Mouse (Mus musculus): ENCODE measurements around the gene P2ry12. TPM values are rescaled to one million over a fixed set of nuclear protein-coding genes. Genes with fewer than 3 reads are reported as not detected.

Gene P2ry12
- polyA plus RNA-seq, 1 experiment from 2014 or later, result 0.96 TPM

DNA sequence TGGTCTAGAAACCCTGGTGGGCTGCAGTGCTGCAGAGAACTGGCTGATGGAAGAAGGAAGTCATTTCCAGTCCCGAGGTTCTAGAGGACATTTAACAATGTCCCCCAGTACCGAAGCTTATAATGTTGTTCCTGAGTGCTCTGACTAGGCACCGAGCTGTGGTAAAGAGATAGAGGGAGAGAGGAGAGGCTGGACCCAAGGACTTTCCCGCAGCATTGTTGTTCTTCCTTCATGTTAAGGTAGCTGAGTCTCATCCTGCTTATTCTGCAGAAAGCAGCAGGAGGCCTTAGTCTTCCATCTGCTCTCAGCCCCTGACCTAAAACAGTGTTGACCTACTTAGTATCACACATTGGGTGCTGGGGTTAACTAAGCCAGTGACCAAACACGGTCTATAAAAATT lies 85.8 kb downstream of the P2ry12 start:
- H3K9me3 ChIP-seq (ENCODE audit: control insufficient read depth, low read length), result no peaks in the 10 kb centered on the region
- 62% methylated on average over 5 of the region's 5 CpGs for WGBS
- peaks cover 5 to 9% of the 10 kb centered on the region in 2 experiments for H3K4me1 ChIP-seq (ENCODE audit: control insufficient read depth in 2 of 2, insufficient read depth in 2 of 2, low read length in 2 of 2)
- H3K36me3 ChIP-seq (ENCODE audit: control insufficient read depth, insufficient read depth, low read length), result no peaks in the 10 kb centered on the region
- H3K4me2 ChIP-seq (ENCODE audit: low read length), result no peak overlapping the region
- H3K27me3 ChIP-seq (ENCODE audit: control insufficient read depth, insufficient read depth, low read length), result no peaks in the 10 kb centered on the region
- no peak overlapping the region for H3K9ac ChIP-seq (ENCODE audit: low read length)
- no peak overlapping the region for H3K27ac ChIP-seq (replicated peaks in 1 of 2; ENCODE audit: control insufficient read depth in 1 of 2, insufficient read depth in 1 of 2, low read depth in 2 of 2, low read length in 2 of 2)
- ATAC-seq (ENCODE audit: insufficient number of reproducible peaks, insufficient read depth, low FRiP score, low read depth), result no peak
- no peak overlapping the region for H3K4me3 ChIP-seq (ENCODE audit: control insufficient read depth in 1 of 2, insufficient read depth in 1 of 2, low read depth in 1 of 2, low read length in 2 of 2)

DNA sequence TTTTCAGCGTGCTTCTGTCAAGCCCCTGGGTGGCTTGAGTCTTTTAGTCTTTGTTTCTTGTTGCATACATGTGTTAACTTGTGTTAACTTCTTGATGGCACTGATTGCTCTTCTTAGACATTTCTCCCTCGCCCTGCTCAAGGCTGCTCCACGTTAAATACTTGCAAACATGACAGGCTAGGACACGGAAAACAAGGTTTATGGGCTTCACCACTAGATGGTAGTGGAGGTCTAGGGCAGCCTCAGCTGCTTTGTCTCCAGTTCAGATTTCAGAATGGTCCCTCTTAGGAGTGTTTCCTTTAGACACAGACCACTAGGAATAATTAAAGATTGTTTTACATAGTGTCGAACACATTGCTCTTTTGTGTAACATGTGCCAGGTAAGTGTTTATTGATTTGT lies 87.4 kb downstream of the P2ry12 start:
- Histone ChIP-seq H3K36me3 (ENCODE audit: control insufficient read depth, insufficient read depth, low read length) (no peaks in the 10 kb centered on the region), H3K4me2 (ENCODE audit: low read length) (no peak overlapping the region), H3K27me3 (ENCODE audit: control insufficient read depth, insufficient read depth, low read length) (no peaks in the 10 kb centered on the region), H3K9ac (ENCODE audit: low read length) (no peak overlapping the region), H3K9me3 (ENCODE audit: control insufficient read depth, low read length) (no peaks in the 10 kb centered on the region), H3K4me1 (ENCODE audit: control insufficient read depth in 2 of 2, insufficient read depth in 2 of 2, low read length in 2 of 2) (peaks cover 3 to 15% of the 10 kb centered on the region in 2 experiments), H3K4me3 (ENCODE audit: control insufficient read depth in 1 of 2, insufficient read depth in 1 of 2, low read depth in 1 of 2, low read length in 2 of 2) (no peak overlapping the region), H3K27ac (replicated peaks in 1 of 2; ENCODE audit: control insufficient read depth in 1 of 2, insufficient read depth in 1 of 2, low read depth in 2 of 2, low read length in 2 of 2) (no peak overlapping the region)
- WGBS, result 33% methylated on average over 5 of the region's 5 CpGs
- no peak for ATAC-seq (ENCODE audit: insufficient number of reproducible peaks, insufficient read depth, low FRiP score, low read depth)

DNA sequence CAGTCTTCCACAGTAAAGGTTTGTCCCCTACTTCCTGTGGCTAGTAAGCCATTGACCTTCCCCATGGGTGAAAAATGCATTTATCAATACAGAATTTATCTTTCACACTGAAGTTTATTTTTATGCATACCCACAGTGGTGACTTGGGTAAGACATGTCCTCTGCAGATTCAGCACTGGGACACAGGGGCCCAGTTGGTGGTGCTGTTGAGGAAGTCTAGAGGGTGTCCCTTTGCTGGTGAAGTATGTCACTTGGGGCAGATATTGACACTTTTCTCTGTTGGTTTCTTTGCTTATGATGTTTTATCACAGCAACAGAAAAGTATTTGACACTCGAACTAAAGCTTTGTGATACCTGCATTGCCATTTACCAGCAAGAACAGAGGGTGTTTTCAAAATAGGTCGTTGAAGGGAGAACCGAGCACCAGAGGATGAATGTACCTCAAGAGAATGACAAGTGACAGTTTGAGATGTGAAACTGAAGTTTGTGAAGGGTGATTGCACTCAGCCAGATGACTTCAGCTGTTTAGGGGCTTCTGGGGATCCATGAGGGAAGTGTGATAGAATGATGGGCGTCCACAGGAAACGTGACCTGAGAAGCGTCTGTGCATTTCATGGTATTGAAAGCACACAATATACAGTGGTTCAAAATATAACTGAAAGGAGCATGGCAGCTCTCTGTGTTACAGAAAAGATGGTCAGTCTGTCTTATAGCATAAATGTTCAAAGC lies 88.1 kb downstream of the P2ry12 start:
- no peaks in the 10 kb centered on the region for H3K9me3 ChIP-seq (ENCODE audit: control insufficient read depth, low read length)

DNA sequence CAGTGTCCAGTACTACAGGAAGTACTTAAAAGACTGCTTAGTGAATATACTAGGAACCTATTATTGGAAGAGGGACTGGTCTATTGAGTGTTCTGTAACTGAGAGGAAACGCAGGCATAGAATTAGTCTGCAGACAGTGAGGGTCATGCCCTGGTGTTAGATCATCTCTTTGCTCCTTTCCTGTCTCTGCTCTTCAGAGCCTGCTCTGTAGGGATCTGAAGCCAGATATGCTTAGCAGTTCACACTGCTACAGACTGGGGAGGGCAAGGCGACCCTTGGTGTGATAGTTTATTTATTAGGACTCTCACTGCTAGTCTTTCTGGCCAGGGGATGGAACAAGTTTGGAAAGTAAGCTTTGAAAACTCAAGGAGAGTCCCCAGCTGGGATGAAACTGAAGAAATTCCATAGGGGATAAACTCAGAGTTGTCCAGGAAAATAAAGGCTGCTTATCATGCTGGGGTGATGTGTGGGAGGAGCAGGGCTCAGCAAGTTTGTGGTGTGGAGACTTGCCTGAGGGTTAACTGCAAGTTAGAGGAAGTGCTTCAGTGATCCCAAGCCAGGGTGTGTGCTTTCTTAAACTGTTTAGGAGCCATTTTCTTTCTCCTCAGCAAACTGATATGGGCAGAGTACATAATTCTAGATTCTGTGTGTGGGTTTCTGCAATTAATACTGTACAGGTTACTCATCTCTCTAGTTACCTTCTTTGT lies 92.6 kb downstream of the P2ry12 start:
- Histone ChIP-seq H3K9ac (ENCODE audit: low read length) (no peak overlapping the region), H3K4me3 (ENCODE audit: control insufficient read depth in 1 of 2, insufficient read depth in 1 of 2, low read depth in 1 of 2, low read length in 2 of 2) (no peak overlapping the region), H3K27me3 (ENCODE audit: control insufficient read depth, insufficient read depth, low read length) (no peaks in the 10 kb centered on the region), H3K4me1 (ENCODE audit: control insufficient read depth in 2 of 2, insufficient read depth in 2 of 2, low read length in 2 of 2) (peaks cover 4 to 13% of the 10 kb centered on the region in 2 experiments; a peak in 3 of 4 replicates), H3K36me3 (ENCODE audit: control insufficient read depth, insufficient read depth, low read length) (no peaks in the 10 kb centered on the region), H3K9me3 (ENCODE audit: control insufficient read depth, low read length) (no peaks in the 10 kb centered on the region), H3K4me2 (ENCODE audit: low read length) (no peak overlapping the region), H3K27ac (replicated peaks in 1 of 2; ENCODE audit: control insufficient read depth in 1 of 2, insufficient read depth in 1 of 2, low read depth in 2 of 2, low read length in 2 of 2) (no peak overlapping the region)
- ATAC-seq (ENCODE audit: insufficient number of reproducible peaks, insufficient read depth, low FRiP score, low read depth), result no peak
- WGBS, result 22% methylated on average over 2 of the region's 2 CpGs

More for the DNA sequence above, 88.1 kb downstream of the P2ry12 start:
- Histone ChIP-seq H3K36me3 (ENCODE audit: control insufficient read depth, insufficient read depth, low read length) (no peaks in the 10 kb centered on the region), H3K27ac (replicated peaks in 1 of 2; ENCODE audit: control insufficient read depth in 1 of 2, insufficient read depth in 1 of 2, low read depth in 2 of 2, low read length in 2 of 2) (no peak overlapping the region), H3K4me1 (ENCODE audit: control insufficient read depth in 2 of 2, insufficient read depth in 2 of 2, low read length in 2 of 2) (peaks cover 7 to 21% of the 10 kb centered on the region in 2 experiments), H3K9ac (ENCODE audit: low read length) (no peak overlapping the region), H3K4me2 (ENCODE audit: low read length) (no peak overlapping the region), H3K4me3 (ENCODE audit: control insufficient read depth in 1 of 2, insufficient read depth in 1 of 2, low read depth in 1 of 2, low read length in 2 of 2) (no peak overlapping the region), H3K27me3 (ENCODE audit: control insufficient read depth, insufficient read depth, low read length) (no peaks in the 10 kb centered on the region)
- 71% methylated on average over 6 of the region's 6 CpGs for WGBS
- ATAC-seq (ENCODE audit: insufficient number of reproducible peaks, insufficient read depth, low FRiP score, low read depth), result no peak

DNA sequence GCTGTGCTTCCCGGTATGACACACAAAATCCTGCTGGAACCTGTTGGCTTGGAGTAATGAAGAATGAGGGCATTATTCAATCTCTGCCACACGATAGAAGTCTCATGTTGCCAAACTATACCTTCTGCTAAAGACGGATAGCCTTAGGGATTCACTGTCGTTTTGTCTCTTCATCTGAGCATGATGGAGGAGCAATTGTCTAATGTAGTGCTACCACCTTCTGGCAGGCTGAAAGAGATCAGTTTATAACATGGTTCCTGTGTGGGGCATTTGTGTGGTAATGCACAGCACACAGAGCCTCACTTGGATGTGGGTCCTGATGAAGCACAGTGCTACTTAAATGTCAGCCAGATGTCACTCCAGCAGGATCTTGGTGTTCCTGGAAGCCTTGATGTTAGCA lies 93.5 kb downstream of the P2ry12 start:
- WGBS, result 81% methylated on average over 4 of the region's 4 CpGs
- ATAC-seq (ENCODE audit: insufficient number of reproducible peaks, insufficient read depth, low FRiP score, low read depth), result no peak

DNA sequence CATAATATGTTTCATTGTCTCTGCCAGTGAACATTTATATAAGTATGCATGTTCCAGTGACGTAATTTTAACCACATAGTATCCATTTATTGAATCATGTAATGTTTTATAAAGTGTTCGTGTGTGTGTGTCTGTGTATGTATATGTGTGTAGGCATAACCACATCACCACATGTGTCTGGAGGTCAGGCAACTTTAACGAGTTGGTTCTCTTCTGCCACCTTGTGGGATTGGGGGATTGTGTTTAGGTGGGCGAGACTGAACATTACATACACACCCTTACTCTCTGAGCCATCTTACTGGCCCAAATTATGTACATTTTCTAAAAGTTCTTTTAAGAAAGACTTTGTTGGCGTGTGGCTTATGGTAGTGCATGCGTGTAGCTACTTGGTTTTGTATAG lies 94.2 kb downstream of the P2ry12 start:
- no peak overlapping the region for H3K27ac ChIP-seq (replicated peaks in 1 of 2; ENCODE audit: control insufficient read depth in 1 of 2, insufficient read depth in 1 of 2, low read depth in 2 of 2, low read length in 2 of 2)
- no peaks in the 10 kb centered on the region for H3K9me3 ChIP-seq (ENCODE audit: control insufficient read depth, low read length)
- H3K4me3 ChIP-seq (ENCODE audit: control insufficient read depth in 1 of 2, insufficient read depth in 1 of 2, low read depth in 1 of 2, low read length in 2 of 2), result no peak overlapping the region
- ATAC-seq (ENCODE audit: insufficient number of reproducible peaks, insufficient read depth, low FRiP score, low read depth), result no peak
- WGBS, result 86% methylated on average over 6 of the region's 6 CpGs
- no peak overlapping the region for H3K4me2 ChIP-seq (ENCODE audit: low read length)
- no peak overlapping the region for H3K9ac ChIP-seq (ENCODE audit: low read length)
- H3K27me3 ChIP-seq (ENCODE audit: control insufficient read depth, insufficient read depth, low read length), result no peaks in the 10 kb centered on the region
- H3K36me3 ChIP-seq (ENCODE audit: control insufficient read depth, insufficient read depth, low read length), result no peaks in the 10 kb centered on the region
- H3K4me1 ChIP-seq (ENCODE audit: control insufficient read depth in 2 of 2, insufficient read depth in 2 of 2, low read length in 2 of 2), result peaks cover 4 to 13% of the 10 kb centered on the region in 2 experiments; a peak in 3 of 4 replicates

More for the DNA sequence above, 93.5 kb downstream of the P2ry12 start:
- Histone ChIP-seq H3K36me3 (ENCODE audit: control insufficient read depth, insufficient read depth, low read length) (no peaks in the 10 kb centered on the region), H3K4me1 (ENCODE audit: control insufficient read depth in 2 of 2, insufficient read depth in 2 of 2, low read length in 2 of 2) (peaks cover 4 to 13% of the 10 kb centered on the region in 2 experiments; a peak in 3 of 4 replicates), H3K27me3 (ENCODE audit: control insufficient read depth, insufficient read depth, low read length) (no peaks in the 10 kb centered on the region), H3K4me2 (ENCODE audit: low read length) (no peak overlapping the region), H3K27ac (replicated peaks in 1 of 2; ENCODE audit: control insufficient read depth in 1 of 2, insufficient read depth in 1 of 2, low read depth in 2 of 2, low read length in 2 of 2) (no peak overlapping the region), H3K4me3 (ENCODE audit: control insufficient read depth in 1 of 2, insufficient read depth in 1 of 2, low read depth in 1 of 2, low read length in 2 of 2) (no peak overlapping the region), H3K9ac (ENCODE audit: low read length) (no peak overlapping the region), H3K9me3 (ENCODE audit: control insufficient read depth, low read length) (no peaks in the 10 kb centered on the region)

DNA sequence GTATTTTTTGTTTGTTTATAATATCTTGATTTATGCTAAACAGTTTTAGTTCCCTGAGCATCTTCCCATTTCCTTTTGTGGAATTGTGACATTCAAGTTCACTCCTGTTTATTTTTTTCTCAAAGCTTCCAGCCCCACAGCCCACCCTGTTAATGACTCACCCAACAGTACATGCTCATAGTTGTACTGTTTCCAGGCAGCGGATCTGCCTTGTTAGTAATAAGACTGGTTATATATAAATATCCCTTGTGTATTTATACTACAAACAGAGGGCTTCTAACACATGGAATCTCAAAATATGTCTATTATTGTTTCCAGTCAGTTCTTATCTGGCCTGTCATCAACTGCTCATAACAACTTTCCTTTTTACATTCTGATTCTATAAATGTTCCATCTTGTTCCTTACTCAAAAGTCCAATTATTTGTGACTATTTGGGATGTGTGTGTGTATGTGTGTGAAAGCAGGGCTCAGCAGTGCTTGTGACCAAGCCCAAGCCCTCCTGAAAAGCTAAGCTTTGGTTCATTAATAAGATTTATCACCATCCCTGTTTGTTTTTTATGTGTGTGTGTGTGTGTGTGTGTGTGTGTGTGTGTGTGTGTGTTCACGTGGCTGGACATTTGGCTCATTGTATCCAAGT lies 95.1 kb downstream of the P2ry12 start:
- Histone ChIP-seq H3K36me3 (ENCODE audit: control insufficient read depth, insufficient read depth, low read length) (no peaks in the 10 kb centered on the region), H3K27ac (replicated peaks in 1 of 2; ENCODE audit: control insufficient read depth in 1 of 2, insufficient read depth in 1 of 2, low read depth in 2 of 2, low read length in 2 of 2) (no peak overlapping the region), H3K9me3 (ENCODE audit: control insufficient read depth, low read length) (no peaks in the 10 kb centered on the region), H3K4me1 (ENCODE audit: control insufficient read depth in 2 of 2, insufficient read depth in 2 of 2, low read length in 2 of 2) (peaks cover 4 to 13% of the 10 kb centered on the region in 2 experiments; a peak in 3 of 4 replicates), H3K4me2 (ENCODE audit: low read length) (no peak overlapping the region), H3K9ac (ENCODE audit: low read length) (no peak overlapping the region), H3K27me3 (ENCODE audit: control insufficient read depth, insufficient read depth, low read length) (no peaks in the 10 kb centered on the region), H3K4me3 (ENCODE audit: control insufficient read depth in 1 of 2, insufficient read depth in 1 of 2, low read depth in 1 of 2, low read length in 2 of 2) (no peak overlapping the region)
- no peak for ATAC-seq (ENCODE audit: insufficient number of reproducible peaks, insufficient read depth, low FRiP score, low read depth)
- WGBS, result 81% methylated on average over 2 of the region's 2 CpGs
